Mouse (Mus musculus): ENCODE data around the gene Kcne3. TPM values are rescaled to one million over a fixed set of nuclear protein-coding genes. Genes with fewer than 3 reads are reported as not detected.

The Kcne3 gene
- total and polyA plus RNA-seq, 2 experiments, result 1.6 to 4.5 TPM

GRCm38 (mm10) chr7:100230646-100231045, 54.3 kb downstream of the Kcne3 start:
- no peaks in the 10 kb centered on the region for H3K36me3 ChIP-seq (ENCODE audit: control insufficient read depth, insufficient read depth, low read length)
- TF ChIP-seq POLR2A (IDR thresholded peaks at IDR 0.05; ENCODE audit: extremely low read depth, insufficient read depth, low read length), result no peak
- TF ChIP-seq CTCF (IDR thresholded peaks at IDR 0.05; ENCODE audit: low read depth, low read length), result no peak
- H3K4me3 ChIP-seq (ENCODE audit: insufficient read depth, low read depth, low read length), result no peak overlapping the region
- no peak for DNase-seq (ENCODE audit: extremely low read depth, low read depth, low spot score)
- no peak overlapping the region for H3K9ac ChIP-seq (ENCODE audit: low read depth, low read length)
- peaks cover 7% of the 10 kb centered on the region for H3K4me1 ChIP-seq (ENCODE audit: control insufficient read depth, insufficient read depth, low read length)
- H3K27me3 ChIP-seq (ENCODE audit: control insufficient read depth, insufficient read depth, low read length), result no peaks in the 10 kb centered on the region
- 94% methylated on average over 1 of the region's 1 CpGs for WGBS
- no peaks in the 10 kb centered on the region for H3K79me2 ChIP-seq (ENCODE audit: control insufficient read depth, insufficient read depth, low read length)
- H3K27ac ChIP-seq (replicated peaks; ENCODE audit: insufficient read depth, low read depth, low read length), result no peak overlapping the region

- H3K27ac ChIP-seq (replicated peaks; ENCODE audit: insufficient read depth, low read depth, low read length), result no peak overlapping the region
- H3K36me3 ChIP-seq (ENCODE audit: control insufficient read depth, insufficient read depth, low read length), result no peaks in the 10 kb centered on the region
- H3K4me1 ChIP-seq (ENCODE audit: control insufficient read depth, insufficient read depth, low read length), result peaks cover 7% of the 10 kb centered on the region
- WGBS, result 84% methylated on average over 1 of the region's 1 CpGs
- no peaks in the 10 kb centered on the region for H3K79me2 ChIP-seq (ENCODE audit: control insufficient read depth, insufficient read depth, low read length)
- no peaks in the 10 kb centered on the region for H3K27me3 ChIP-seq (ENCODE audit: control insufficient read depth, insufficient read depth, low read length)
- no peak overlapping the region for H3K4me3 ChIP-seq (ENCODE audit: insufficient read depth, low read depth, low read length)
- H3K9ac ChIP-seq (ENCODE audit: low read depth, low read length), result no peak overlapping the region
- no peak for DNase-seq (ENCODE audit: extremely low read depth, low read depth, low spot score)
- TF ChIP-seq CTCF (IDR thresholded peaks at IDR 0.05; ENCODE audit: low read depth, low read length) (no peak), POLR2A (IDR thresholded peaks at IDR 0.05; ENCODE audit: extremely low read depth, insufficient read depth, low read length) (no peak)
Measured at GRCm38 (mm10) chr7:100231661-100232060, 55.4 kb downstream of the Kcne3 start.

- no peaks in the 10 kb centered on the region for H3K79me2 ChIP-seq (ENCODE audit: control insufficient read depth, insufficient read depth, low read length)
- no peak for DNase-seq (ENCODE audit: extremely low read depth, low read depth, low spot score)
- TF ChIP-seq POLR2A (IDR thresholded peaks at IDR 0.05; ENCODE audit: extremely low read depth, insufficient read depth, low read length) (no peak), CTCF (IDR thresholded peaks at IDR 0.05; ENCODE audit: low read depth, low read length) (no peak)
- H3K27me3 ChIP-seq (ENCODE audit: control insufficient read depth, insufficient read depth, low read length), result no peaks in the 10 kb centered on the region
- no peak overlapping the region for H3K9ac ChIP-seq (ENCODE audit: low read depth, low read length)
- H3K27ac ChIP-seq (replicated peaks; ENCODE audit: insufficient read depth, low read depth, low read length), result no peak overlapping the region
- no peaks in the 10 kb centered on the region for H3K36me3 ChIP-seq (ENCODE audit: control insufficient read depth, insufficient read depth, low read length)
- peaks cover under 1% of the 10 kb centered on the region; the same call in 1 of the 2 replicates for H3K4me1 ChIP-seq (ENCODE audit: control insufficient read depth, insufficient read depth, low read length)
- no peak overlapping the region for H3K4me3 ChIP-seq (ENCODE audit: insufficient read depth, low read depth, low read length)
Measured at GRCm38 (mm10) chr7:100233681-100234080, 57.4 kb downstream of the Kcne3 start.

Other genes starting within 250 kb of the Kcne3 start
- gene Rnf169, start 196.1 kb upstream of the Kcne3 start, total RNA-seq (2014; rRNA removed), result 27.6 and 31.5 TPM in 2 replicates
- 5.6 and 6.5 TPM in 2 replicates for gene Rnf169, start 196.1 kb upstream of the Kcne3 start, polyA plus RNA-seq (2012; rRNA removed)
- not detected in 2 replicates for gene Chrdl2, start 170.3 kb upstream of the Kcne3 start, total RNA-seq (2014; rRNA removed)
- gene Chrdl2, start 170.3 kb upstream of the Kcne3 start, polyA plus RNA-seq (2012; rRNA removed), result 0.05 TPM in 1 of 2 replicates, not detected in the other
- gene Pold3, start 54.9 kb upstream of the Kcne3 start, total RNA-seq (2014; rRNA removed), result 8.9 and 9.0 TPM in 2 replicates
- gene Pold3, start 54.9 kb upstream of the Kcne3 start, polyA plus RNA-seq (2012; rRNA removed), result 2.7 and 3.8 TPM in 2 replicates
- 3.8 and 5.8 TPM in 2 replicates for gene Lipt2, start 17.2 kb upstream of the Kcne3 start, total RNA-seq (2014; rRNA removed)
- 4.5 and 5.2 TPM in 2 replicates for gene Lipt2, start 17.2 kb upstream of the Kcne3 start, polyA plus RNA-seq (2012; rRNA removed)
- 3.5 and 3.6 TPM in 2 replicates for gene Pgm2l1, start 50.9 kb downstream of the Kcne3 start, total RNA-seq (2014; rRNA removed)
- gene Pgm2l1, start 50.9 kb downstream of the Kcne3 start, polyA plus RNA-seq (2012; rRNA removed), result 0.59 and 0.65 TPM in 2 replicates
- not detected in 2 replicates for gene P4ha3, start 109.0 kb downstream of the Kcne3 start, total RNA-seq (2014; rRNA removed)
- gene P4ha3, start 109.0 kb downstream of the Kcne3 start, polyA plus RNA-seq (2012; rRNA removed), result 0.10 TPM in 2 replicates
- 4.5 and 5.9 TPM in 2 replicates for gene C2cd3, start 195.7 kb downstream of the Kcne3 start, total RNA-seq (2014; rRNA removed)
- gene C2cd3, start 195.7 kb downstream of the Kcne3 start, polyA plus RNA-seq (2012; rRNA removed), result 5.1 TPM in 2 replicates
- gene Ppme1, start 195.8 kb downstream of the Kcne3 start, total RNA-seq (2014; rRNA removed), result 9.8 and 10.9 TPM in 2 replicates
- gene Ppme1, start 195.8 kb downstream of the Kcne3 start, polyA plus RNA-seq (2012; rRNA removed), result 55.2 and 59.1 TPM in 2 replicates

Data from liver, adult 2 months (tissue).